Mouse (Mus musculus) MEL (cell line): ENCODE results near the gene Pcsk4. TPM values are rescaled to one million over a fixed set of nuclear protein-coding genes. Genes with fewer than 3 reads are reported as not detected.
A peak's percentile ranks its signal among the peaks of the same experiment; 100 is the strongest.

Experiments used
- DNase-seq: peaks from one replicate; pipeline ENCODE4 v3.0.0; 2011; ENCODE audit warnings: low read depth, low spot score
- H3K27ac ChIP-seq: 2 replicates; pipeline ENCODE4 v1.5.1; 2012; ENCODE audit warnings: low read depth, mild to moderate bottlenecking, control low read depth, low read length, moderate library complexity; ENCODE audit not compliant: control insufficient read depth
- H3K27me3 ChIP-seq, 2 experiments: fragments of 150-350 bp in 1 of 2; sonication (generic) in 1 of 2; 2 replicates each; pipeline ENCODE4 v1.6.1; 2012; ENCODE audit warnings: low read length in 2 of 2, mild to moderate bottlenecking in 2 of 2, improper control_type of control experiment in 1 of 2, moderate library complexity in 1 of 2; ENCODE audit not compliant: insufficient read depth in 2 of 2, control insufficient read depth in 1 of 2
- H3K36me3 ChIP-seq, 2 experiments: 2 replicates each; pipeline ENCODE4 v1.6.1; 2012 to 2014; ENCODE audit warnings: low read length in 2 of 2, improper control_type of control experiment in 1 of 2, inconsistent platforms in 1 of 2, mild to moderate bottlenecking in 1 of 2; ENCODE audit not compliant: insufficient read depth in 2 of 2, control insufficient read depth in 1 of 2
- H3K4me1 ChIP-seq, 2 experiments: fragments of 150-350 bp in 1 of 2; sonication (generic) in 1 of 2; 2 replicates each; pipeline ENCODE4 v1.6.1; 2012; ENCODE audit warnings: low read length in 2 of 2, improper control_type of control experiment in 1 of 2, mild to moderate bottlenecking in 1 of 2; ENCODE audit not compliant: insufficient read depth in 2 of 2, control insufficient read depth in 1 of 2
- H3K4me3 ChIP-seq, 2 experiments: fragments of 150-350 bp in 1 of 2; sonication (generic) in 1 of 2; 2 replicates each; pipeline ENCODE4 v1.5.1; 2012; ENCODE audit warnings: low read depth in 2 of 2, low read length in 2 of 2, mild to moderate bottlenecking in 2 of 2, moderate library complexity in 2 of 2, control low read depth in 1 of 2, improper control_type of control experiment in 1 of 2; ENCODE audit not compliant: control insufficient read depth in 1 of 2, insufficient read depth in 1 of 2
- H3K79me2 ChIP-seq: 2 replicates; pipeline ENCODE4 v1.6.1; 2012; ENCODE audit warnings: mild to moderate bottlenecking, low read length, moderate library complexity; ENCODE audit not compliant: control insufficient read depth, poor library complexity, insufficient read depth
- H3K9ac ChIP-seq: 2 replicates; pipeline ENCODE4 v1.6.1; 2012; ENCODE audit warnings: low read depth, mild to moderate bottlenecking, control low read depth, low read length, moderate library complexity; ENCODE audit not compliant: control insufficient read depth, poor library complexity, severe bottlenecking
- H3K9me3 ChIP-seq: fragments of 150-350 bp; sonication (generic); replicated peaks from 2 replicates; pipeline ENCODE4 v1.6.1; 2012; ENCODE audit warnings: mild to moderate bottlenecking, low read length, improper control_type of control experiment, moderate library complexity; ENCODE audit not compliant: insufficient read depth
- CHD1 ChIP-seq: IDR thresholded peaks from 2 replicates; pipeline ENCODE4 v1.6.1; 2012; ENCODE audit warnings: low read depth, mild to moderate bottlenecking, inconsistent platforms, low read length, improper control_type of control experiment
- CHD2 ChIP-seq: IDR thresholded peaks from 2 replicates; pipeline ENCODE4 v1.6.1; 2011; ENCODE audit warnings: low read length, improper control_type of control experiment
- EP300 ChIP-seq, 2 experiments: IDR thresholded peaks; 2 replicates each; pipeline ENCODE4 v1.6.1; 2011; ENCODE audit warnings: improper control_type of control experiment in 2 of 2, low read length in 2 of 2, low read depth in 1 of 2, mild to moderate bottlenecking in 1 of 2
- ETS1 ChIP-seq: IDR thresholded peaks from 2 replicates; pipeline ENCODE4 v1.6.1; 2012; ENCODE audit warnings: low read depth, mild to moderate bottlenecking, inconsistent platforms, low read length, improper control_type of control experiment, moderate library complexity
- GATA1 ChIP-seq: IDR thresholded peaks from 2 replicates; pipeline ENCODE4 v1.6.1; 2011; ENCODE audit warnings: low read depth, low read length, improper control_type of control experiment
- JUND ChIP-seq: IDR thresholded peaks from 2 replicates; pipeline ENCODE4 v1.6.1; 2011; ENCODE audit warnings: low read depth, mild to moderate bottlenecking, improper control_type of control experiment, low read length
- KAT2A ChIP-seq: conservative IDR thresholded peaks from 2 replicates; pipeline ENCODE4 v1.6.1; 2012; ENCODE audit warnings: low read depth, low read length, improper control_type of control experiment, inconsistent platforms
- MAFK ChIP-seq: IDR thresholded peaks from 2 replicates; pipeline ENCODE4 v1.6.1; 2011; ENCODE audit warnings: low read depth, mild to moderate bottlenecking, low read length, improper control_type of control experiment, borderline replicate concordance
- MAX ChIP-seq: IDR thresholded peaks from 2 replicates; pipeline ENCODE4 v1.6.1; 2011; ENCODE audit warnings: low read length, improper control_type of control experiment
- MAZ ChIP-seq: IDR thresholded peaks from 2 replicates; pipeline ENCODE4 v1.6.1; 2012; ENCODE audit warnings: low read depth, mild to moderate bottlenecking, inconsistent platforms, low read length, improper control_type of control experiment
- MEF2A ChIP-seq: IDR thresholded peaks from 2 replicates; pipeline ENCODE4 v1.6.1; 2014; ENCODE audit warnings: low read depth, mild to moderate bottlenecking, inconsistent platforms, low read length, improper control_type of control experiment; ENCODE audit not compliant: poor library complexity, insufficient replicate concordance, severe bottlenecking; ENCODE audit errors: extremely low read depth
- MXI1 ChIP-seq: IDR thresholded peaks from 2 replicates; pipeline ENCODE4 v1.6.1; 2011; ENCODE audit warnings: mild to moderate bottlenecking, low read depth, low read length, improper control_type of control experiment
- MYC ChIP-seq: IDR thresholded peaks from 2 replicates; pipeline ENCODE4 v1.6.1; 2011; ENCODE audit warnings: low read depth, mild to moderate bottlenecking, low read length, improper control_type of control experiment, moderate library complexity
- NELFE ChIP-seq: IDR thresholded peaks from 2 replicates; pipeline ENCODE4 v1.6.1; 2011; ENCODE audit warnings: low read depth, low read length, improper control_type of control experiment
- NRF1 ChIP-seq: IDR thresholded peaks from 2 replicates; pipeline ENCODE4 v1.6.1; 2014; ENCODE audit warnings: low read depth, mild to moderate bottlenecking, inconsistent platforms, low read length, improper control_type of control experiment, moderate library complexity; ENCODE audit not compliant: poor library complexity, insufficient read depth, severe bottlenecking
- POLR2AphosphoS2 ChIP-seq: IDR thresholded peaks from 2 replicates; pipeline ENCODE4 v1.6.1; 2011; ENCODE audit warnings: low read length, improper control_type of control experiment
- TBP ChIP-seq: IDR thresholded peaks from 2 replicates; pipeline ENCODE4 v1.8.0; 2011; ENCODE audit warnings: low read depth, low read length, improper control_type of control experiment
- TCF12 ChIP-seq: IDR thresholded peaks from 2 replicates; pipeline ENCODE4 v1.6.1; 2014; ENCODE audit warnings: low read depth, mild to moderate bottlenecking, inconsistent platforms, low read length, improper control_type of control experiment, moderate library complexity
- UBTF ChIP-seq: IDR thresholded peaks from 2 replicates; pipeline ENCODE4 v1.6.1; 2012; ENCODE audit warnings: low read depth, mild to moderate bottlenecking, inconsistent platforms, low read length, improper control_type of control experiment, moderate library complexity, borderline replicate concordance; ENCODE audit not compliant: insufficient read depth
- USF1 ChIP-seq: IDR thresholded peaks from 2 replicates; pipeline ENCODE4 v1.6.1; 2014; ENCODE audit warnings: low read depth, mild to moderate bottlenecking, inconsistent platforms, low read length, improper control_type of control experiment, moderate library complexity
- USF2 ChIP-seq, 2 experiments: IDR thresholded peaks; 2 replicates each; pipeline ENCODE4 v1.6.1; 2011 to 2012; ENCODE audit warnings: improper control_type of control experiment in 2 of 2, low read length in 2 of 2, borderline replicate concordance in 1 of 2, inconsistent platforms in 1 of 2, low read depth in 1 of 2, mild to moderate bottlenecking in 1 of 2; ENCODE audit not compliant: insufficient read depth in 1 of 2
- ZKSCAN1 ChIP-seq: IDR thresholded peaks from 2 replicates; pipeline ENCODE4 v1.6.1; 2012; ENCODE audit warnings: low read depth, mild to moderate bottlenecking, inconsistent platforms, low read length, improper control_type of control experiment, moderate library complexity
- ZMIZ1 ChIP-seq: IDR thresholded peaks from 2 replicates; pipeline ENCODE4 v1.6.1; 2012; ENCODE audit warnings: low read depth, mild to moderate bottlenecking, inconsistent platforms, low read length, improper control_type of control experiment, moderate library complexity
- ZNF384 ChIP-seq: IDR thresholded peaks from 2 replicates; pipeline ENCODE4 v1.6.1; 2012; ENCODE audit warnings: low read depth, mild to moderate bottlenecking, inconsistent platforms, low read length, improper control_type of control experiment
- polyA plus RNA-seq, 2 experiments: library from polyadenylated mRNA; stranded (reverse) in 1 of 2; unstranded in 1 of 2; fragments of >175 nt in 1 of 2; fragments of >200 nt in 1 of 2; gene quantifications; 2 replicates each; pipeline versions ENCODE4 v1.2.1 to v1.2.4; 2012; ENCODE audit warnings: low replicate concordance in 2 of 2, low read depth in 1 of 2; ENCODE audit not compliant: insufficient read length in 2 of 2, insufficient read depth in 1 of 2, missing spikeins in 1 of 2
- total RNA-seq: library from RNA; depleted of rRNA; stranded (reverse); fragments of 300-350 nt; gene quantifications from 2 replicates; pipeline ENCODE4 v1.2.3, GENCODE M21; 2012

Pcsk4 gene
- total and polyA plus RNA-seq, 3 experiments = 6.5 to 23.1 TPM; not detected in 1

- Histone ChIP-seq H3K27me3 (no peaks in the 10 kb centered on the region), H3K4me3 (peak overlapping the region; percentile 89 to 90), H3K9ac (peak overlapping the region; percentile 54), H3K36me3 (peaks cover 0 to 4% of the 10 kb centered on the region in 2 experiments; a peak in 2 of 4 replicates), H3K4me1 (peaks cover 0 to 21% of the 10 kb centered on the region in 2 experiments; a peak in 3 of 4 replicates), H3K9me3 (no peaks in the 10 kb centered on the region), H3K79me2 (peaks cover 28% of the 10 kb centered on the region), H3K27ac (0 out of 2 replicates have a peak overlapping the region, but pooled peaks have one; percentile 2)
- DNase-seq = peak; percentile 74
- TF ChIP-seq MAZ (peak; percentile 36; the same call in 1 of the 2 replicates), ZNF384 (peak; percentile 84), MAFK (peak; percentile 75), JUND (no peak), USF2 (IDR thresholded peaks at IDR 0.05; ENCODE audit: borderline replicate concordance in 1 of 2, insufficient read depth in 1 of 2, low read depth in 1 of 2, low read length in 2 of 2) (no peak), TBP (peak; percentile 97), MYC (no peak; the same call in 1 of the 2 replicates)
These were observed 4.9 kb downstream of the Pcsk4 start for GRCm38 (mm10) chr10:80324120-80325037.

DNA sequence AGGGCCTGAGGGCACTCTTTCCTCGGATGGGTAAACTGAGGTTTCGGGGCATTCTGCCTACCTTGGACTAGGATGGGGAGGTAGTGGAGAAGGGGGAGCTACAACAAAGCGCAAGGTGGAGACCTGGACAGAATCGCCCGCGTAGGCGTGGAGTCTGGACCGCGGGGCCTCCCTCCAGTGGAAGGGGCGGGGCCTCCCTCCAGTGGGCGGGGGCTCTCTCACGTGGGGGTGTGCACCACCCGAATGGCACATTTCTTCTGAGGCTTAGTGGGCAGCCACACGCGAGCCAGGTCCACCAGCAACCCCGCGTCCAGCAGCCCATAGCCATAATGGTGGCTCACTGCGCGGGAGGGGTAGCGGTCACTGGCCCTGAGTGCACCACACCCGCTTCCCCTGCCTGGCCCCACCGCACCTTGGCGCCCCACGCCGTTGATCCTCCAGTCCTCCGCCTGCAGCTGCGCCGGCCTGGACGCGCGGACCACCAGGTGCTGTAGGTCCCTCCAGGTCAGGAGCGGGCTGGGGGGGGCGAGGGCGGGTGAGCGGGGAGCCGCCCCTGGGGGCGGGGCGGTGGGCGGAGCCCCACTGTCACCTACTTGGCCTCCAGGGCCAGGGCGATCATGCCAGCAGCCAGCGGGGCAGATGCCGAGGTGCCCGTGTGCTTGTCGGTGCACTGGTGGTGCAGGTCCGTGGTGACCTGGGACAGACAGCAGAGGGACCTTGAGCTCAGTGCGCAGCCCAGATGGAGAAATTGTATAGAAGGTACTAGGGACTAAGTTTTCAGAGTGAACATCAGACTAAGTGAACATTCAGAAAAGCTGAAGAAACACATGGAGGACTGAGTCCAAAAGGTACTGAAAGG, 5.8 kb downstream of the Pcsk4 start:
- Histone ChIP-seq H3K27ac (peak overlapping the region; percentile 64), H3K79me2 (peaks cover 36% of the 10 kb centered on the region), H3K9me3 (no peaks in the 10 kb centered on the region), H3K4me1 (peaks cover 0 to 23% of the 10 kb centered on the region in 2 experiments; a peak in 3 of 4 replicates), H3K9ac (peak overlapping the region; percentile 93), H3K36me3 (peaks cover 0 to 5% of the 10 kb centered on the region in 2 experiments; a peak in 2 of 4 replicates), H3K4me3 (peak overlapping the region; percentile 89 to 90), H3K27me3 (no peaks in the 10 kb centered on the region)
- peak; percentile 82 for DNase-seq
- TF ChIP-seq ETS1 (no peak), USF1 (peak; percentile 58; the same call in 1 of the 2 replicates), UBTF (no peak), JUND (no peak), USF2 (IDR thresholded peaks at IDR 0.05; ENCODE audit: borderline replicate concordance in 1 of 2, insufficient read depth in 1 of 2, low read depth in 1 of 2, low read length in 2 of 2) (no peak), MAX (no peak), ZMIZ1 (0 out of 2 replicates have a peak, but pooled peaks have one; percentile 31), ZNF384 (no peak), KAT2A (no peak), ZKSCAN1 (no peak), CHD1 (0 out of 2 replicates have a peak, but pooled peaks have one; percentile 45), TCF12 (0 out of 2 replicates have a peak, but pooled peaks have one; percentile 11), EP300 (IDR thresholded peaks at IDR 0.05; ENCODE audit: low read depth in 1 of 2, low read length in 2 of 2) (no peak), MXI1 (peak; percentile 26; the same call in 1 of the 2 replicates), NRF1 (0 out of 2 replicates have a peak, but pooled peaks have one; percentile 10), POLR2AphosphoS2 (no peak), TBP (no peak), CHD2 (no peak), MAZ (0 out of 2 replicates have a peak, but pooled peaks have one; percentile 62), NELFE (peak; percentile 52; the same call in 1 of the 2 replicates), MYC (0 out of 2 replicates have a peak, but pooled peaks have one; percentile 19), GATA1 (no peak), MEF2A (no peak)
